In genomic region chr4:141466289-141466795, GRCm38 (mm10) we compare ENCODE assay signal across 29 mouse cellular contexts. TPM values are rescaled to one million over a fixed set of nuclear protein-coding genes. Genes with fewer than 3 reads are reported as not detected.
DNase-seq lines count a peak whose midpoint lies in the region; ATAC-seq and TF ChIP-seq lines count a peak whose summit lies in the region.
"Had no signal": no experiment of that assay in that cellular context is flagged by ENCODE, and none has a peak within 500 bp of the region (broad histone marks: within the 10 kb centered on the region; RNA-seq: fewer than 3 reads in every experiment).

No protein-coding gene starts in this region.

- ATAC-seq in hindbrain, postnatal 0 days, result no peak
- no peak for ATAC-seq in liver, postnatal 0 days
- no peak for ATAC-seq in liver, embryonic 12.5 days
- ATAC-seq: forebrain, embryonic 14.5 days had no signal

- peaks cover 99% of the 10 kb centered on the region for H3K36me3 ChIP-seq in hindbrain, embryonic 10.5 days
- H3K36me3 ChIP-seq in hindbrain, postnatal 0 days (ENCODE audit: insufficient read depth, low read length), result peaks cover 71% of the 10 kb centered on the region
- H3K36me3 ChIP-seq in liver, postnatal 0 days (replicated peaks; ENCODE audit: insufficient read depth, low read length), result peaks cover 74% of the 10 kb centered on the region
- H3K36me3 ChIP-seq in liver, embryonic 12.5 days, result peaks cover 97% of the 10 kb centered on the region
- peaks cover 6% of the 10 kb centered on the region for H3K36me3 ChIP-seq in myocyte (ENCODE audit: control insufficient read depth, insufficient read depth)

- TF ChIP-seq CTCF in hindbrain, postnatal 0 days (IDR thresholded peaks at IDR 0.05; ENCODE audit: low read depth), result no peak
- no peak for TF ChIP-seq CTCF in liver, postnatal 0 days (IDR thresholded peaks at IDR 0.05; ENCODE audit: low read depth)

- TF ChIP-seq EP300 in liver, postnatal 0 days (IDR thresholded peaks at IDR 0.05; ENCODE audit: low read depth), result no peak

- H3K4me1 ChIP-seq in hindbrain, embryonic 10.5 days (replicated peaks), result peaks cover 8% of the 10 kb centered on the region
- H3K4me1 ChIP-seq in hindbrain, postnatal 0 days (ENCODE audit: insufficient read depth, low read length), result no peaks in the 10 kb centered on the region
- no peaks in the 10 kb centered on the region for H3K4me1 ChIP-seq in liver, postnatal 0 days (ENCODE audit: insufficient read depth)
- H3K4me1 ChIP-seq in liver, embryonic 12.5 days, result no peaks in the 10 kb centered on the region
- H3K4me1 ChIP-seq: embryonic facial prominence, embryonic 13.5 days had no signal

- H3K79me2 ChIP-seq in myocyte (ENCODE audit: control insufficient read depth, insufficient read depth), result no peaks in the 10 kb centered on the region

- no peak for DNase-seq in hindbrain, embryonic 10.5 days (ENCODE audit: low spot score)
- no peak for DNase-seq in hindbrain, postnatal 0 days (ENCODE audit: low spot score)
- peak; percentile 11 for DNase-seq in liver, postnatal 0 days
- peak; percentile 7 for DNase-seq in thymus, postnatal 4 days
- no peak for DNase-seq in thymus, postnatal 36 days
- DNase-seq in layer of hippocampus, adult 18-20 months (ENCODE audit: low spot score in 2 of 2), result no peak
- DNase-seq: adrenal gland, adult 2 months; adrenal gland, postnatal 10 days; adrenal gland, postnatal 25 days; cerebellum, adult 11 months; cerebellum, adult 18-20 months; cerebellum, adult 8-10 months; cerebellum, adult 9-11 months; cerebellum, postnatal 36 days; embryo, embryonic 11 days had no signal

- H3ac ChIP-seq in myocyte (ENCODE audit: control insufficient read depth, insufficient read length), result no peak overlapping the region

- H3K9ac ChIP-seq in hindbrain, postnatal 0 days (replicated peaks; ENCODE audit: low read length), result no peak overlapping the region
- H3K9ac ChIP-seq in liver, postnatal 0 days (replicated peaks), result no peak overlapping the region
- no peak overlapping the region for H3K9ac ChIP-seq in liver, embryonic 12.5 days
- H3K9ac ChIP-seq: embryonic facial prominence, embryonic 13.5 days; embryonic facial prominence, embryonic 15.5 days; forebrain, embryonic 12.5 days had no signal

- no peak overlapping the region for H3K4me2 ChIP-seq in hindbrain, postnatal 0 days (ENCODE audit: low read depth, low read length)
- no peak overlapping the region for H3K4me2 ChIP-seq in liver, postnatal 0 days (ENCODE audit: low read depth, low read length)
- no peak overlapping the region for H3K4me2 ChIP-seq in liver, embryonic 12.5 days
- H3K4me2 ChIP-seq in myocyte (ENCODE audit: low read depth), result no peak overlapping the region
- H3K4me2 ChIP-seq: embryonic facial prominence, embryonic 13.5 days; embryonic facial prominence, embryonic 15.5 days; forebrain, embryonic 12.5 days had no signal

- peak overlapping the region; percentile 3; the same call in 1 of the 2 replicates for H3K27ac ChIP-seq in hindbrain, embryonic 10.5 days
- H3K27ac ChIP-seq in hindbrain, postnatal 0 days, result no peak overlapping the region
- H3K27ac ChIP-seq in liver, postnatal 0 days (ENCODE audit: low read depth), result no peak overlapping the region
- H3K27ac ChIP-seq in liver, embryonic 12.5 days, result no peak overlapping the region; the same call in 1 of the 2 replicates
- H3K27ac ChIP-seq: embryonic facial prominence, embryonic 13.5 days; embryonic facial prominence, embryonic 15.5 days; forebrain, embryonic 10.5 days; forebrain, embryonic 12.5 days had no signal

- peak; percentile 22 for TF ChIP-seq POLR2A in myocyte (IDR thresholded peaks at IDR 0.05; ENCODE audit: insufficient read length, low read depth)

- WGBS in hindbrain, embryonic 10.5 days, result 92% methylated on average over 16 of the region's 16 CpGs
- 82% methylated on average over 16 of the region's 16 CpGs for WGBS in hindbrain, postnatal 0 days
- 88% methylated on average over 16 of the region's 16 CpGs for WGBS in liver, postnatal 0 days (ENCODE audit: insufficient replicate concordance)
- WGBS in liver, embryonic 12.5 days (ENCODE audit: insufficient replicate concordance), result 86% methylated on average over 16 of the region's 16 CpGs

- H3K9me3 ChIP-seq in hindbrain, embryonic 10.5 days, result no peaks in the 10 kb centered on the region
- H3K9me3 ChIP-seq in hindbrain, postnatal 0 days (ENCODE audit: low read length), result no peaks in the 10 kb centered on the region
- H3K9me3 ChIP-seq in liver, postnatal 0 days (ENCODE audit: low read length), result no peaks in the 10 kb centered on the region
- 0 out of 2 replicates have a peak, but pooled peaks cover under 1% of the 10 kb centered on the region for H3K9me3 ChIP-seq in liver, embryonic 12.5 days (replicated peaks)
- H3K9me3 ChIP-seq: embryonic facial prominence, embryonic 13.5 days; forebrain, embryonic 12.5 days had no signal

- H3K27me3 ChIP-seq in hindbrain, embryonic 10.5 days (ENCODE audit: insufficient read depth, poor library complexity, severe bottlenecking), result no peaks in the 10 kb centered on the region
- H3K27me3 ChIP-seq in hindbrain, postnatal 0 days (ENCODE audit: insufficient read depth, low read length), result no peaks in the 10 kb centered on the region
- H3K27me3 ChIP-seq in liver, postnatal 0 days (ENCODE audit: insufficient read depth, low read length), result no peaks in the 10 kb centered on the region
- H3K27me3 ChIP-seq in liver, embryonic 12.5 days (replicated peaks), result no peaks in the 10 kb centered on the region
- no peaks in the 10 kb centered on the region for H3K27me3 ChIP-seq in myocyte (ENCODE audit: control insufficient read depth, insufficient read depth, insufficient read length)
- H3K27me3 ChIP-seq: embryonic facial prominence, embryonic 13.5 days; embryonic facial prominence, embryonic 15.5 days; forebrain, embryonic 12.5 days had no signal

- no peak overlapping the region for H3K4me3 ChIP-seq in hindbrain, embryonic 10.5 days
- no peak overlapping the region for H3K4me3 ChIP-seq in hindbrain, postnatal 0 days (ENCODE audit: low read length)
- no peak overlapping the region for H3K4me3 ChIP-seq in liver, postnatal 0 days (ENCODE audit: low read depth, low read length)
- H3K4me3 ChIP-seq in liver, embryonic 12.5 days, result no peak overlapping the region
- H3K4me3 ChIP-seq in myocyte, result no peak overlapping the region
- H3K4me3 ChIP-seq: embryonic facial prominence, embryonic 13.5 days; embryonic facial prominence, embryonic 15.5 days; erythroblast, embryonic 14.5 days; forebrain, embryonic 10.5 days; forebrain, embryonic 12.5 days had no signal

TF ChIP-seq in myocyte, 11 proteins besides CTCF, POLR2A, EP300 and RAD21 (continues in another document):
- no peak for TF ChIP-seq MAX (IDR thresholded peaks at IDR 0.05; ENCODE audit: low read depth)
- no peak for TF ChIP-seq TCF3 (IDR thresholded peaks at IDR 0.05; ENCODE audit: insufficient read length, low read depth)
- no peak for TF ChIP-seq E2F4 (IDR thresholded peaks at IDR 0.05; ENCODE audit: insufficient read depth)
- TF ChIP-seq MYOG (IDR thresholded peaks at IDR 0.05; ENCODE audit: control insufficient read depth in 1 of 3, insufficient read depth in 1 of 3, insufficient read length in 2 of 3, low read depth in 2 of 3), result peak in 2 of 3 experiments; percentile 90 to 95
- TF ChIP-seq CEBPB (IDR thresholded peaks at IDR 0.05; ENCODE audit: insufficient read depth, poor library complexity, severe bottlenecking), result no peak
- TF ChIP-seq SRF (IDR thresholded peaks at IDR 0.05; ENCODE audit: control insufficient read depth, insufficient read length, low read depth), result no peak
- no peak for TF ChIP-seq REST (IDR thresholded peaks at IDR 0.05; ENCODE audit: insufficient read depth, insufficient read length)
- TF ChIP-seq USF1 (IDR thresholded peaks at IDR 0.05; ENCODE audit: low read depth), result no peak
- TF ChIP-seq POLR2AphosphoS2 (IDR thresholded peaks at IDR 0.05; ENCODE audit: insufficient read length, low read depth), result no peak

RNA-seq across cellular contexts. Expression of gene Zbtb17, which starts 21.9 kb away (rescaled TPM):
- 52.6 and 60.8 TPM in 2 replicates for polyA plus RNA-seq in hindbrain, embryonic 10.5 days (2016; fragmentation: Nextera tagmentation; extraction: Ambion mirVana)
- total RNA-seq in hindbrain, postnatal 0 days (2014; rRNA removed), result 34.8 and 36.2 TPM in 2 replicates
- polyA plus RNA-seq in hindbrain, postnatal 0 days (2015; fragmentation: Nextera tagmentation; extraction: Ambion mirVana), result 28.2 and 28.8 TPM in 2 replicates
- polyA plus RNA-seq in liver, postnatal 0 days (2015; fragmentation: Nextera tagmentation; extraction: Ambion mirVana), result 4.6 and 5.5 TPM in 2 replicates
- polyA plus RNA-seq in liver, embryonic 12.5 days (2016; fragmentation: Nextera tagmentation; extraction: Ambion mirVana), result 15.6 and 16.8 TPM in 2 replicates
- polyA plus RNA-seq in myocyte (2012; fragmentation: generic; extraction: Trizol), result 30.1 TPM
- total RNA-seq in layer of hippocampus, adult 18-20 months (2021), result 10 to 100 TPM; 32.4 to 36.4 TPM

RNA-seq across cellular contexts. Expression of gene Srarp, which starts 30.4 kb away (rescaled TPM):
- polyA plus RNA-seq in hindbrain, embryonic 10.5 days (2016; fragmentation: Nextera tagmentation; extraction: Ambion mirVana), result not detected in 2 replicates
- 5.8 and 9.9 TPM in 2 replicates for total RNA-seq in hindbrain, postnatal 0 days (2014; rRNA removed)
- polyA plus RNA-seq in hindbrain, postnatal 0 days (2015; fragmentation: Nextera tagmentation; extraction: Ambion mirVana), result 0.33 and 0.54 TPM in 2 replicates
- not detected in 2 replicates for polyA plus RNA-seq in liver, postnatal 0 days (2015; fragmentation: Nextera tagmentation; extraction: Ambion mirVana)
- not detected in 2 replicates for polyA plus RNA-seq in liver, embryonic 12.5 days (2016; fragmentation: Nextera tagmentation; extraction: Ambion mirVana)
- polyA plus RNA-seq in myocyte (2012; fragmentation: generic; extraction: Trizol), result not detected
- total RNA-seq in layer of hippocampus, adult 18-20 months (2021), result 1 to 10 TPM; 2.4 to 3.9 TPM
- total RNA-seq: adrenal gland, postnatal 10 days; adrenal gland, postnatal 25 days; adrenal gland, postnatal 4 days; common myeloid progenitor, adult 5-6 weeks; ES-E14; MEL had no signal
- polyA plus RNA-seq: C2C12; embryonic facial prominence, embryonic 11.5 days; embryonic facial prominence, embryonic 13.5 days; embryonic facial prominence, embryonic 15.5 days; erythroblast, embryonic 14.5 days; forebrain, embryonic 10.5 days; forebrain, embryonic 12.5 days had no signal

RNA-seq across cellular contexts. Expression of gene Hspb7, which starts 45.8 kb away (rescaled TPM):
- polyA plus RNA-seq in hindbrain, embryonic 10.5 days (2016; fragmentation: Nextera tagmentation; extraction: Ambion mirVana), result not detected in 2 replicates
- total RNA-seq in hindbrain, postnatal 0 days (2014; rRNA removed), result 0.32 TPM in 1 of 2 replicates, not detected in the other
- 0.06 and 0.08 TPM in 2 replicates for polyA plus RNA-seq in hindbrain, postnatal 0 days (2015; fragmentation: Nextera tagmentation; extraction: Ambion mirVana)
- 0.04 and 0.49 TPM in 2 replicates for polyA plus RNA-seq in liver, postnatal 0 days (2015; fragmentation: Nextera tagmentation; extraction: Ambion mirVana)
- 0.04 and 0.08 TPM in 2 replicates for polyA plus RNA-seq in liver, embryonic 12.5 days (2016; fragmentation: Nextera tagmentation; extraction: Ambion mirVana)
- 31.1 TPM for polyA plus RNA-seq in myocyte (2012; fragmentation: generic; extraction: Trizol)
- not detected for total RNA-seq in layer of hippocampus, adult 18-20 months (2021)
- total RNA-seq: common myeloid progenitor, adult 5-6 weeks; ES-E14; MEL had no signal
- polyA plus RNA-seq: embryonic facial prominence, embryonic 13.5 days; erythroblast, embryonic 14.5 days; forebrain, embryonic 10.5 days; forebrain, embryonic 12.5 days; forebrain, embryonic 14.5 days had no signal

RNA-seq across cellular contexts. Expression of gene Clcnkb, which starts 50.5 kb away (rescaled TPM):
- 0.11 TPM in 1 of 2 replicates, not detected in the other for polyA plus RNA-seq in hindbrain, embryonic 10.5 days (2016; fragmentation: Nextera tagmentation; extraction: Ambion mirVana)
- 5.0 TPM in 1 of 2 replicates, not detected in the other for total RNA-seq in hindbrain, postnatal 0 days (2014; rRNA removed)
- polyA plus RNA-seq in hindbrain, postnatal 0 days (2015; fragmentation: Nextera tagmentation; extraction: Ambion mirVana), result 0.19 and 0.38 TPM in 2 replicates
- not detected in 2 replicates for polyA plus RNA-seq in liver, postnatal 0 days (2015; fragmentation: Nextera tagmentation; extraction: Ambion mirVana)
- not detected in 2 replicates for polyA plus RNA-seq in liver, embryonic 12.5 days (2016; fragmentation: Nextera tagmentation; extraction: Ambion mirVana)
- 0.23 TPM for polyA plus RNA-seq in myocyte (2012; fragmentation: generic; extraction: Trizol)
- total RNA-seq in layer of hippocampus, adult 18-20 months (2021), result not detected
- total RNA-seq: adrenal gland, adult 2 months; adrenal gland, postnatal 10 days; adrenal gland, postnatal 25 days; common myeloid progenitor, adult 5-6 weeks; MEL had no signal
- polyA plus RNA-seq: adrenal gland, adult 2 months; C2C12; embryonic facial prominence, embryonic 11.5 days; embryonic facial prominence, embryonic 13.5 days; embryonic facial prominence, embryonic 15.5 days; erythroblast, embryonic 14.5 days; forebrain, embryonic 10.5 days; forebrain, embryonic 12.5 days; forebrain, embryonic 14.5 days had no signal

Comparison
In these comparisons a context has a peak if more than half of its experiments do, and no peak if none do; other contexts are left out.
1. DNase-seq: peak in liver, postnatal 0 days (single experiment) and thymus, postnatal 4 days (single experiment); none in hindbrain, embryonic 10.5 days (single experiment), hindbrain, postnatal 0 days (single experiment), thymus, postnatal 36 days (0 of 2) and layer of hippocampus, adult 18-20 months (0 of 2).
2. RNA of gene Hspb7, which starts 45.8 kb away (polyA plus RNA-seq): 31.1 TPM in myocyte (single experiment); 0.06 to 0.08 TPM in hindbrain, postnatal 0 days, 0.04 to 0.08 TPM in liver, embryonic 12.5 days, 0.04 to 0.49 TPM in liver, postnatal 0 days and not detected in hindbrain, embryonic 10.5 days; every median in the first group is over 10 times any median in the second.